Mouse (Mus musculus) hindbrain, embryonic 13.5 days (tissue): ENCODE measurements around the gene Src. TPM values are rescaled to one million over a fixed set of nuclear protein-coding genes. Genes with fewer than 3 reads are reported as not detected.

ENCODE experiments used
- ATAC-seq: fragments of 200-750 bp; cut with Nextera tagmentation; 2 replicates; pipeline ENCODE4 v1.8.0; 2017; ENCODE audit warnings: moderate TSS enrichment; ENCODE audit not compliant: low FRiP score
- H3K27ac ChIP-seq: fragments of 300-500 bp; sonication (generic); 2 replicates; pipeline ENCODE4 v1.5.1; 2015; ENCODE audit warnings: inconsistent platforms, mild to moderate bottlenecking, moderate library complexity
- H3K27me3 ChIP-seq: fragments of 300-500 bp; sonication (generic); 2 replicates; pipeline ENCODE4 v1.6.1; 2015; ENCODE audit warnings: mild to moderate bottlenecking, inconsistent platforms
- H3K36me3 ChIP-seq: fragments of 300-500 bp; sonication (generic); 2 replicates; pipeline ENCODE4 v1.6.1; 2015; ENCODE audit warnings: mild to moderate bottlenecking, inconsistent platforms
- H3K4me1 ChIP-seq: fragments of 300-500 bp; sonication (generic); replicated peaks from 2 replicates; pipeline ENCODE4 v1.6.1; 2015; ENCODE audit warnings: inconsistent platforms
- H3K4me2 ChIP-seq: fragments of 300-500 bp; sonication (generic); 2 replicates; pipeline ENCODE4 v1.6.1; 2015; ENCODE audit warnings: inconsistent platforms, mild to moderate bottlenecking, moderate library complexity
- H3K4me3 ChIP-seq: fragments of 300-500 bp; sonication (generic); 2 replicates; pipeline ENCODE4 v1.5.1; 2015; ENCODE audit warnings: mild to moderate bottlenecking, inconsistent platforms
- H3K9ac ChIP-seq: fragments of 300-500 bp; sonication (generic); 2 replicates; pipeline ENCODE4 v1.6.1; 2015; ENCODE audit warnings: mild to moderate bottlenecking, inconsistent platforms
- H3K9me3 ChIP-seq: fragments of 300-500 bp; sonication (generic); 2 replicates; pipeline ENCODE4 v1.6.1; 2016; ENCODE audit warnings: inconsistent platforms
- WGBS: fragments of 180-500 bp; shearing (Covaris S2); methylation state at CpG from one replicate; pipeline ENCODE4 v1.1.7; 2015; 5-methylcytosine and 5-hydroxymethylcytosine counted together
- polyA plus RNA-seq: library from polyadenylated mRNA; unstranded; fragments of >200 nt; fragmentation: Nextera tagmentation; extraction: Ambion mirVana; gene quantifications from 2 replicates; pipeline ENCODE4 v1.2.1, GENCODE M21; 2015

Gene Src
- polyA plus RNA-seq, 1 experiment from 2014 or later: 31.8 TPM

DNA sequence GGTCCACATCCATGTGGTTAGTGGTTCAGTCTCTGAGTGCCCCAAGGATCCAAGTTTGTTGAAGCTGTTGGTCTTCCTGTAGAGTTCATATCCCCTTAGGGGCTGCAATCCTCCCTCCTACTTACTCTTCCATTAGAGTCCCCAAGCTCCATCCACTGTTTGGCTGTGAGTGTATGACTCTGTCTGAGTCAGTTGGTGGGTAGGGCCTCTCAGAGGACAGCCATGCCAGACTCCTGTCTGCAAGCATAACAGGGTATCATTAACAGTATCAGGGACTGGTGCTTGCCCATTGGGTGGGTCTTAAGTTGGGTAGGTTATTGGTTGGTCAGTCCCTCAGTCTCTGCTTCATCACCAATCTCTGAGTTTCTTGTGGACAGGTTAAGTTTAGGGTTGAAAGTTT is 1.3 kb downstream of the Src start:
- Histone ChIP-seq H3K36me3 (no peaks in the 10 kb centered on the region), H3K27ac (no peak overlapping the region), H3K4me3 (no peak overlapping the region), H3K9me3 (no peaks in the 10 kb centered on the region), H3K9ac (no peak overlapping the region), H3K4me2 (no peak overlapping the region), H3K4me1 (peaks cover 35% of the 10 kb centered on the region), H3K27me3 (no peaks in the 10 kb centered on the region)
- no peak for ATAC-seq

DNA sequence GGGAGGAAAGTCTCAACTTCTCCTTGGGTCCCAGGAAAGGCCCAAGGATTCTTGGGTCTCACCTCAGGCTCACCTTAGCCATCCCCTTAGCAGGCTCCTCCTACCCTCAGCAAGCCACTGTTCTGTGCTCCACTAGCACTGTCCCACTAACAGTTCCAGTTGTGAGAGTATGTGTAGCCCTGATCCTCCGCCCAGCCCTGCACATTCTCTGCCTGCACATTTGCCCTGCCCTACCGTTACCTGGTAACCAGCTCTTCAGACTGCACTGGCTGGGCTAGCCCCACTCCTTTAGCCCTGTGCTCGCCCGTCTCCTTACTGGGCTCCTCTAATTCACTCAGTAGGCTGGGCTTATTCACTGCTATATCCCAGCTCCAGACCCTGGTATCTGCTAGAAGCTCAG is 2.2 kb downstream of the Src start:
- no peaks in the 10 kb centered on the region for H3K9me3 ChIP-seq
- H3K4me2 ChIP-seq: no peak overlapping the region
- no peaks in the 10 kb centered on the region for H3K27me3 ChIP-seq
- H3K4me1 ChIP-seq: peaks cover 43% of the 10 kb centered on the region
- H3K4me3 ChIP-seq: no peak overlapping the region
- no peak for ATAC-seq
- H3K36me3 ChIP-seq: no peaks in the 10 kb centered on the region
- H3K27ac ChIP-seq: no peak overlapping the region
- H3K9ac ChIP-seq: no peak overlapping the region
- 75% methylated on average over 4 of the region's 4 CpGs for WGBS

- no peaks in the 10 kb centered on the region for H3K27me3 ChIP-seq
- no peak overlapping the region for H3K4me3 ChIP-seq
- H3K4me1 ChIP-seq: peaks cover 56% of the 10 kb centered on the region
- 0 out of 2 replicates have a peak overlapping the region, but pooled peaks have one; percentile 18 for H3K27ac ChIP-seq
- no peak for ATAC-seq
- WGBS: 77% methylated on average over 11 of the region's 11 CpGs
- no peaks in the 10 kb centered on the region; the same call in 1 of the 2 replicates for H3K36me3 ChIP-seq
- H3K9me3 ChIP-seq: no peaks in the 10 kb centered on the region
- no peak overlapping the region for H3K9ac ChIP-seq
- no peak overlapping the region for H3K4me2 ChIP-seq
Measured at GRCm38 (mm10) chr2:157422062-157422655, 3.9 kb downstream of the Src start.

DNA sequence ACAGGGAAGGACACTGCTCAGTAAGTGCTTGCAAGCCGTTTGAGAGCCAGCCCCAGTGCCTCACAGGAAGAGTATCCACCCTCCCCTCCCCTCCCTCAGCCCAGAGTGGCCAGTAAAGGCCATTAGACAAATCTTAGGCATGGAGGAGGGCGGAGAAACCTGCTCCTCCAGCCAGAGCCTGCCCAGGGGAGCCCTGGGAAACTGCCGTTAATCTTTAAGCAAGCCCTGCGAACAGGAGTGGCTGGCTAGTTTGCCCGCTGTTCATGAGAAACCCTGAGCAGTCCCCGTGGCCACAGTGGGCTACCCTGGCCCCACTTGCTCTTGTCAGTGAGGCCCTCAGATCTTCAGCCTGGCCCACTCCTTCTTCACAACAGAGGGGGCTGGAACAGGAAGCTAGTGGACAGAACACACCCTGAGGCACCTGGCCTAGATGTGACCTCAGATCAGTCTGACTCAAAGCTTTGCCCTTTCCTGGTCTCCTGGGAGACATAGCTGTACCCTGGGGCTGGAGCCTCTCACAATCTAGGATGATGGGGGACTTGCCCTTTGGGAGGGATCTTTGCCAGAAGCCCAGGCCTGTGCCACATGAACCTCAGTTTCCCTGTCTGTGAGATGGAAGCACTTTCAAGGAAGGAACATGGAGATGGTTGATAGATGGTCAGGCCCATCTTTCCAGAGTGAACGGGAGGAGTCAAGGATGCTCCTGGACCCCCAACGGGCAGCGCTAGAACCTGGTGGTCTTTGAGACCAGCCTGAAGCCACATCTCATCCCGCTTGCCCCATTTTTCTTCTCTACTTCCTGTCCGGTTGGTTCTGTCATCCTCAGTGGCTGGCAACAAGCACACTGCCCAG is 4.8 kb downstream of the Src start:
- peak overlapping the region; percentile 87 for H3K4me3 ChIP-seq
- H3K36me3 ChIP-seq: peaks cover 8% of the 10 kb centered on the region
- peaks cover 62% of the 10 kb centered on the region for H3K4me1 ChIP-seq
- WGBS: 48% methylated on average over 11 of the region's 11 CpGs
- H3K27ac ChIP-seq: peak overlapping the region; percentile 95
- no peaks in the 10 kb centered on the region for H3K27me3 ChIP-seq
- peak overlapping the region; percentile 86 for H3K4me2 ChIP-seq
- H3K9ac ChIP-seq: peak overlapping the region; percentile 99
- H3K9me3 ChIP-seq: no peaks in the 10 kb centered on the region
- ATAC-seq: no peak

GRCm38 (mm10) chr2:157423706-157424125 is 5.5 kb downstream of the Src start:
- Histone ChIP-seq H3K9me3 (no peaks in the 10 kb centered on the region), H3K36me3 (peaks cover 14% of the 10 kb centered on the region), H3K4me3 (peak overlapping the region; percentile 87), H3K9ac (peak overlapping the region; percentile 99), H3K27me3 (no peaks in the 10 kb centered on the region), H3K4me2 (peak overlapping the region; percentile 86), H3K27ac (peak overlapping the region; percentile 95), H3K4me1 (peaks cover 62% of the 10 kb centered on the region)
- no peak for ATAC-seq
- WGBS: 6% methylated on average over 21 of the region's 21 CpGs

- Histone ChIP-seq H3K4me3 (peak overlapping the region; percentile 87), H3K4me2 (peak overlapping the region; percentile 86), H3K36me3 (peaks cover 15% of the 10 kb centered on the region), H3K4me1 (peaks cover 65% of the 10 kb centered on the region), H3K27ac (peak overlapping the region; percentile 95), H3K27me3 (no peaks in the 10 kb centered on the region), H3K9me3 (no peaks in the 10 kb centered on the region), H3K9ac (peak overlapping the region; percentile 99)
- WGBS: under 1% methylated on average over 53 of the region's 98 CpGs
- no peak for ATAC-seq
Measured at GRCm38 (mm10) chr2:157424126-157424903, 6.1 kb downstream of the Src start.

GRCm38 (mm10) chr2:157424904-157425642 is 6.8 kb downstream of the Src start:
- no peak for ATAC-seq
- H3K4me3 ChIP-seq: peak overlapping the region; percentile 87
- H3K27me3 ChIP-seq: no peaks in the 10 kb centered on the region
- H3K36me3 ChIP-seq: peaks cover 17% of the 10 kb centered on the region
- H3K4me2 ChIP-seq: peak overlapping the region; percentile 86
- peak overlapping the region; percentile 99 for H3K9ac ChIP-seq
- H3K4me1 ChIP-seq: peaks cover 72% of the 10 kb centered on the region
- peak overlapping the region; percentile 95 for H3K27ac ChIP-seq
- no peaks in the 10 kb centered on the region for H3K9me3 ChIP-seq
- 72% methylated on average over 16 of the region's 16 CpGs for WGBS

DNA sequence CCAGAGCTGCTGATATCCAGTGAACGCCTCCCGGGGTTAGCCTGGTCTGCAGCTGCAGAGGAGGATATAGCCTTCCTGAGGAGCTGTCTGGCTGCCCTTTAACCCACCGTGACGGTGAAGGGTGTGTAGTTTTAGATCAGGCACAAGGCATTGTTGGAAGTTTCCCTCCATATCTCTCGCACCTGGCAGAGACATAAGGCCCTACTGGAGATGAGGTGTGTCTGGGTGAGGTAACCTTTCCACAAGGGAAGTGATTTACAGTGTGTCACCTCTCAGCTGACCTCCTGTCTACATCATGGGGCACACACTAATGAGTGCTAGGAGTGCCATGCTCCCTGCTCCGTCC is 7.4 kb downstream of the Src start:
- peak overlapping the region; percentile 95 for H3K27ac ChIP-seq
- H3K4me3 ChIP-seq: peak overlapping the region; percentile 87
- WGBS: 70% methylated on average over 6 of the region's 6 CpGs
- 0 out of 2 replicates have a peak, but pooled peaks have one; percentile 19 for ATAC-seq
- H3K4me1 ChIP-seq: peaks cover 78% of the 10 kb centered on the region
- H3K9me3 ChIP-seq: no peaks in the 10 kb centered on the region
- peak overlapping the region; percentile 86 for H3K4me2 ChIP-seq
- peak overlapping the region; percentile 99 for H3K9ac ChIP-seq
- peaks cover 23% of the 10 kb centered on the region for H3K36me3 ChIP-seq
- H3K27me3 ChIP-seq: no peaks in the 10 kb centered on the region

DNA sequence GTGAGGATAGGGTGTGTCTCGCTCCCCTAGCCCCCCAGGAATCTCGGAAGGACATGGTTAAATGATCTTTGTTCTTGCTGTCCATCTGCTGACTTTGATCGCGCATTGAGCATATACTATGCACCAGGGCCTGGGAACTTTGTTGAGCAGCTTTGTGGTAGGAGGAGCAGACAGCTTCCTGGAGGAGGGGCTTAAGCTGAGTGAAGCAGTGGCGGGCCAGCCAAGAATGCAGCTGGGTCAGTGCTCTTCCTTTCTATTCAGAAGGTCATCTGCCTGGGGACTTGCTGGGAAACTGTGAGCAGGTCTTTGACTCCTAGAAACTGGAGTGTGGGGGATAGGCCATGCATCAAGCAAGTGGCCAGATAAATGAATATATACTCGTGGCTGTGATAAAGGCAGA is 7.9 kb downstream of the Src start:
- Histone ChIP-seq H3K9ac (peak overlapping the region; percentile 53), H3K4me3 (peak overlapping the region; percentile 87; the same call in 1 of the 2 replicates), H3K4me1 (peaks cover 83% of the 10 kb centered on the region), H3K27me3 (no peaks in the 10 kb centered on the region), H3K27ac (peak overlapping the region; percentile 30), H3K4me2 (peak overlapping the region; percentile 86), H3K9me3 (no peaks in the 10 kb centered on the region), H3K36me3 (peaks cover 25% of the 10 kb centered on the region)
- 74% methylated on average over 6 of the region's 6 CpGs for WGBS
- no peak for ATAC-seq

DNA sequence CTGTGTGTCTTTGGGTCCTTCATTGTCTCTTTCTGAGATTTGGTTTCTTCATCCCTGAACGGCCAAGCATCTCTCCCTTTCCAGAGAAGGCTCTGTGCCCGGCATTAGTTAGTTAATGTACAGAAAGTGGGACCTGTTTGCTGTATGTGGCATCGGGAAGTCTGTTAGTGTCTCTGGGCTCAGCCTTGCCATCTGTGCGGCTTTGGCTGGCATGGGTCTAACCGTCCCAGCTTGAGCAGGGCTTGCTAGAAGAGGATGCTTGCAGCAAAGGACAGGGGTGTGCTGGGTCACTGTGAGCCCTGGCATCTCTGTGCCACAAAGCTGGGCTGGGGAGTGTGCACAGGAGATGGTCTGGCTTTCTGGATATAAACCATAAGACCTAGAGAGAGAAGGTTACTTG is 8.9 kb downstream of the Src start:
- Histone ChIP-seq H3K4me2 (no peak overlapping the region; the same call in 1 of the 2 replicates), H3K4me3 (no peak overlapping the region), H3K27me3 (no peaks in the 10 kb centered on the region), H3K27ac (peak overlapping the region; percentile 14; the same call in 1 of the 2 replicates), H3K9ac (peak overlapping the region; percentile 51), H3K9me3 (no peaks in the 10 kb centered on the region), H3K4me1 (peaks cover 93% of the 10 kb centered on the region), H3K36me3 (peaks cover 30% of the 10 kb centered on the region)
- 85% methylated on average over 5 of the region's 5 CpGs for WGBS
- no peak for ATAC-seq

DNA sequence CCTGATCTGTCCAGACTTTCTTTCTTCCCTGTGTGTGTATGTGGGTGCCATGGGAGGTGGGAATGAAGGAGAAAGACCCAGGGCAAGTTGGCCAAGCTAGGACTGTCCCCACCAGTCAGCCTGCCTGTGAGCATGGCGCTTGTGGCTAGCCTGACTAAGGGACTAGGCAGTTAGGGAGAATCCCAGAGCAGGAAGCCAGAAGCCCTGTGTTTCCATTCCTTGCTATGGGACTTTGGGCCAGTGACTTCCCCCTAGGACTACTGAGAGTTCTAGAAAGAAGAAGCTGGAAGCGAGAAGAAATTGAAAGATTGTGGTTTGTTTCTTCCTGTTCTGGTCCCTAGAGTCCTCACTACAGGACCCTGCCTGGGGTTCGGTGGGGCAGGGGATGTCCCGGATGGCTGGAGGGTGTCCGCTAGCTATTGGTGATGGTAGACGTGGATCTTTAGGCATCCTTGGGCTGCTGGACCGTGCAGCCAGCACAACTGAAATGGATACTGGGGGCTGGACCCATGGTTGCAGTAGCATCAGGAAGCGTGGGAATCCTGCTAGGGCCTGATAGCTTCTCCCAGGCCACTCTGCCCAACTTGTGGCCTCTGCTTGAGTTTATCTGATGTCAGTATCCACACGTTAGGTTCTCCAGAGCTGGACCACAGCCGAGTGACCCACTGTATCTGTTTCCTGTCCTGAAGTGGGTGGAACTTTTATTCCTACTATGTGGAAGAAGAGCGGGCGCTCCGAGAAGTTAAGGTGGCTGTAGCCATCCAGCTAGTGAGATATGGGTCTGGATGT is 10.3 kb downstream of the Src start:
- 91% methylated on average over 13 of the region's 13 CpGs for WGBS
- ATAC-seq: no peak
- Histone ChIP-seq H3K9ac (0 out of 2 replicates have a peak overlapping the region, but pooled peaks have one; percentile 31), H3K4me2 (no peak overlapping the region), H3K36me3 (peaks cover 31% of the 10 kb centered on the region), H3K4me1 (peaks cover 93% of the 10 kb centered on the region), H3K27ac (0 out of 2 replicates have a peak overlapping the region, but pooled peaks have one; percentile 10), H3K9me3 (no peaks in the 10 kb centered on the region), H3K4me3 (no peak overlapping the region), H3K27me3 (no peaks in the 10 kb centered on the region)
